Mouse (Mus musculus): ENCODE results near the gene Mlip.

GRCm38 (mm10) chr9:77276451-77277154, 76.2 kb downstream of the Mlip start:
- TF ChIP-seq POLR2A (IDR thresholded peaks at IDR 0.05; ENCODE audit: insufficient read depth, low read length) (no peak), CTCF (IDR thresholded peaks at IDR 0.05; ENCODE audit: low read depth, low read length) (no peak)
